Mouse (Mus musculus) sigmoid colon, adult 10 weeks (tissue): Measurements from ENCODE around the gene Kdm2a. TPM values are rescaled to one million over a fixed set of nuclear protein-coding genes. Genes with fewer than 3 reads are reported as not detected.

Experiments used
- polyA plus RNA-seq: library from polyadenylated mRNA; stranded (reverse); fragments of 350-450 nt; fragmentation: Illumina TruSeq; extraction: RNeasy Lipid Tissue Mini Kit (QIAGEN cat#74804); gene quantifications from one replicate; pipeline ENCODE4 v1.2.3, GENCODE M21; 2014; ENCODE audit warnings: low read depth, low replicate concordance

Gene Kdm2a
- polyA plus RNA-seq = 81.4 TPM

DNA sequence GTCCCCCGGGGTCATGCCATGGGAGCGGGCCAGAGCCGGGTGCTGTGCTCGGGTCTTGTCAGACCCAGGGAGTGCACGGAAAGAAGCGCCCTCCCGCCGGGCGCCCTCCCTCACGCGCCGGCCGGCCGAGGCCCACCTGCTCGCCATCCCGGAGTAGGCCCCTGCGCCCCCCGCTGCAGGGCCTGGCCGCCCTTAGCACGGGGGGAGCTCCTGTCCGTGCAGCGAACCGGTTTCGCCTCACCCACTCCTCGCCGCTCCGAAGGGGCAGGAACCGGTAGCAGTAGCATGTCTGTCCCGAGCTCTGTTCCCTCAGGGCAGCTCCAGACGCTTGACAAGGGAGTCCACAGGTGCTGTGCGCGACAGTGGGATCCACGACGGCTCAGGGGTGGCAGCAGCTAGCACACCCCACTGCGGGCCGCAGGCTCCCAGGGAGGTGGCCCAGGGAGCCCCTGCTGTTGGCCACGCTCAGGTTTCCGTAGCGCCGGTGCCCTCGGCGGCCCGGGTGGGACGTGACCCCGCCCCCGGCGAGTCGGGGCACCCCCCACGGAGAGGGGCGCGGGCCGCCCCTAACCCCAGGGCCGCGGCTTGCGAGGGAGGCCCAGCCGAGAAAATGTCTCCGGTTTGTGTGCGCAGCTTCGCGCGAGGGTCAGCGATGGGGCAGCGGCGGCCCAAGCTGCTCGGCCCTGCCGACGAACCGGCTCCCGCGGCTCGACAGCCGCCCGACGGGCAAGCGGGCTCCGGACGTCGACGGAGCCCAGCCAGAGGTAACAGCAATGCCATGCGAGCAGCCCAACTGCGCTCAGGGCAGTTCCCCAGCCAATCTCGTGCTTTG lies at the start of gene Kdm2a:
Gene Kdm2a, minus strand, starts transcription at position 488 of the 832 bp plus-strand sequence.

DNA sequence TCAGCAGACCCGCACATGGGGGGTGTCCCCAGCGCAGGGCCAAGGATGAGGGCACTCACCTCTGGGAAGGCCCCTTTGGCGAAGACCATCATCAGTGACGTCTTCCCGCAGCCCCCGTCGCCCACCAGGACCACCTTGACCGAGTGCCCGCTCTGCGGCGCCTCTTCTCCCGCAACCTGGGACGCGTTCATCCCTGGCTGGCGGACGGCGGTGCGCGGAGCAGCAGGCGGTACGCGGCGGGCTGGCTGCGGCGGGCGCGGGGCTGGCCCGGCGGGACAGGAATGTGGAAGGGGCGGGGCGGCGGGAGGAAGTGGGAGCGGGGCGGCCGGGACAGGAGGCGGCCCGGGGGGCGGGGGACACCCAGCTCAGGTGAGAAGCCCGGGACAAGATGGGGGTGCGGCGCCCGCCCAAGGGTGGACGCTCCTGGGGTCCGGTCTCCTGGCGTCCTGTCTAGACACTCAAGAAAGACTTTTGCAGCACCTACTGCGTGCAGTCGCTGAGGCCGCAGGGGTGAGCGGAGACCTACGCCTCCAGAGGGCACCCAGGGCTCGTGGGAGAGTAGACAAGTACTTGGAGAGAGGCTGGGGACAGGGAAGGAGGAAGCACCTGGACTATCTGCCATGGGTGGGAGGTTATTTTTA lies 41.2 kb upstream of the Kdm2a start, which contains the start of gene Rhod:
Gene Rhod, minus strand, starts transcription at position 272 of the 641 bp plus-strand sequence.

DNA sequence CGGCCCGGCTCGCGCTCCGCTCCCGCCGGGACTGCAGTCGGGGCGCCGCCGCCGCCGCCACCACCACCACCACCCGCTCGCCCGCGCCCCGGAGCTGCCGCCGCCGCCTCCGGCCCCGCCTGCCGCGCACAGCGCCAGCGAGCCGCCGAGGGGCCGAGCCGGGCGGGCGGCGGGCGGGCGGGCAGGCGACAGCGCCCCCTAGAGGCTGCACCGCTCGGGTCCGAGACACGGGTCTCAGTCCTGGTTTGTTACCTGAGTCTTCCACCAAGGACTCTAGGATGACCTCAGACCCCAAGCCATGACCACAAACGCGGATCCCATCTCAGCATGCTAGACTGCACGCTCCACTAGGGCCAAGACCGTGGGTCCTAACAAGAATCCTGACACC lies 91.9 kb downstream of the Kdm2a start, which contains the start of gene Grk2:
Gene Grk2, minus strand, starts transcription at position 33 of the 388 bp plus-strand sequence.

DNA sequence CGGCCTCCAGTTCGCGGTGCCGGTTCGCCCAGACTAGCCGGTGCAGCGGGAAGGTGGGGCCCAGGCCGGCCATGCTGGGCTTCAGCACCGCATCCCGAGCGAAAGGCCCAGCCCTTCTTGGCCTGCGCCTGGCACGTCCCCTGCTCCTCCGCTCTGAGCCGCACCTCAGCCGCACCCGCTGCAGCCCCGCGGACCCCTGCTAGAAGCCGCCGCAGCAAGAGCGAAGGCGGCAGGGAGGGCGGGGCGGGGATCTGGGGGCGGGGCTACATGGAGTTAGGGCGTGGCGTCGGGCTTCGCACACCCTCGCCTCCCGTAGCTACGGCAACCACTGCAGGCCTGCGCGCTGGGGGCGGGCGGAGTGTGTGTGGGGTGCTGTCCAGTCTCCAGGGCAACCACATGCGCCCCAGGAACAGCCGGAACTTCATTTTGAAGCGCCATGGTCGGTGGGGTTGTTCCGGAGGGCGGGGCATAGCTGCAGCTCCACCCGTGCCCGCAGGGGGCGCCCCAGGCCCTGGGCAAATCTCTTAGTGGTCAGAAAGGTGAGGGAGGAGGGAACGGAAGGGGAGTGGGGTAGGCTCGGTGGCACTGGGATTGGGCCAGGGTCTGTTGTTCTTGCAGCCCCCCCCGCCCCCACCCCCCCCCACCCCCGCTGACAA lies 115.1 kb downstream of the Kdm2a start, which contains the start of gene Ankrd13d:
Gene Ankrd13d, minus strand, starts transcription at position 240 of the 656 bp plus-strand sequence.

DNA sequence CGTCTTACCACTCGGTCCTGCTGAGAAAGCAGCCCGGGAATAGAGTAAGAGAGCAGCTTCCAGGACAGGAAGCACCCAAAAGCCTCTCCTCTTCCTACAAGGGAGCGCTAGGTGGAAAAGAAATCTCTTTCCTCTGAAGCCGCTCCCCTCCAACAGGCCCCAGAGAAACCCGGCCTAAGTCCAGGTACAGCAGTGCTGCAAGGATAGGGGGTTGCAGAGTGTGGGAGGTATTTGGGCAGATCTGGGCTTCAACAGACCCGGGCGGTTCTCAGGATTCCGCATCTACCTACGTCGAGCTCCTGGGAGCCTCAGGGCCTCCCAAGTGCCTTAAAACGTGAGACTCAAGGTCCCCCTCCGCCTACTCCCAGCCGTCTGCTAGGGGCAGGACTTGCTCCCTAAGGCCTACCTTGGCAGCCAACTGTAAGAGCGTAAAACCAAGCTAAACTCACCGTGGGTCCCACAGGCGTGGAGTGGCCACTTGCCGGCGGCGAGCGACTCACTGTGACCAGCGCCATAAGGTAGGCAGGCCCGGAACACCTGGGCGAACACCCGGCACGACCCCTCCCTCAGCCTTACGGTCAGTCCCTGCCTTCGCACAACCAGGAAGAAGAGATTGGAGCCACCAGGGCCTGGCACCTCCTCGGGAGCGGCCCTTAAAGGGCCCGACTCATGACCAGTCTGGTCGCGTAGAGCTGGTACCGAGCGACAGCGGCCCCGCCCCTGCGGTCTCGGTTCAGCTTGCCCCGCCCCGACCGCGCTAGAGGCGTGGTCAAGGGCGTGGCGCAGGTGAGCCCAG lies 129.3 kb downstream of the Kdm2a start, which contains the start of gene Ssh3:
Gene Ssh3, minus strand, starts transcription at position 615 of the 796 bp plus-strand sequence.

Other genes starting within 250 kb of the Kdm2a start
- 53.4 TPM for gene Coro1b, start 249.7 kb downstream of the Kdm2a start, polyA plus RNA-seq
- 10.0 TPM for gene Ptprcap, start 244.7 kb downstream of the Kdm2a start, polyA plus RNA-seq
- gene Rps6kb2, start 234.9 kb downstream of the Kdm2a start, polyA plus RNA-seq = 3.2 TPM
- 1.9 TPM for gene Carns1, start 222.8 kb downstream of the Kdm2a start, polyA plus RNA-seq
- gene Tbc1d10c, start 207.0 kb downstream of the Kdm2a start, polyA plus RNA-seq = 1.2 TPM
- 90.7 TPM for gene Ppp1ca, start 206.2 kb downstream of the Kdm2a start, polyA plus RNA-seq
- 2.5 TPM for gene Rad9a, start 196.6 kb downstream of the Kdm2a start, polyA plus RNA-seq
- gene Clcf1, start 184.0 kb downstream of the Kdm2a start, polyA plus RNA-seq = 0.44 TPM
- not detected for gene AC109138.7, start 183.9 kb downstream of the Kdm2a start, polyA plus RNA-seq
- gene Pold4, start 166.4 kb downstream of the Kdm2a start, polyA plus RNA-seq = not detected
- 9.6 TPM for gene Ssh3, start 129.1 kb downstream of the Kdm2a start, polyA plus RNA-seq
- gene Ankrd13d, start 115.1 kb downstream of the Kdm2a start, polyA plus RNA-seq = not detected
- 17.6 TPM for gene Grk2, start 92.1 kb downstream of the Kdm2a start, polyA plus RNA-seq
- gene Rhod, start 41.1 kb upstream of the Kdm2a start, polyA plus RNA-seq = 0.91 TPM
- not detected for gene Syt12, start 79.2 kb upstream of the Kdm2a start, polyA plus RNA-seq
- gene 2010003K11Rik, start 100.3 kb upstream of the Kdm2a start, polyA plus RNA-seq = 7.6 TPM
- 0.50 TPM for gene Pcx, start 112.2 kb upstream of the Kdm2a start, polyA plus RNA-seq
- gene Lrfn4, start 217.4 kb upstream of the Kdm2a start, polyA plus RNA-seq = not detected
- 5.1 TPM for gene Rce1, start 227.4 kb upstream of the Kdm2a start, polyA plus RNA-seq